Mouse (Mus musculus): ENCODE data around the gene Ctrl. TPM values are rescaled to one million over a fixed set of nuclear protein-coding genes. Genes with fewer than 3 reads are reported as not detected.
"Not testable (repeated sequence)": the region's sequence is repeated elsewhere in the genome, so short reads cannot be mapped to it uniquely, and the experiment has no call there.

The Ctrl gene
- 1.3 and 1.8 TPM in 2 replicates for polyA plus RNA-seq (2015; fragmentation: Nextera tagmentation; extraction: Ambion mirVana)

GRCm38 (mm10) chr8:105933762-105934161, at the start of gene Ctrl:
TSS of gene Ctrl (minus strand) at chr8:105933862.
- Histone ChIP-seq H3K27me3 (no peaks in the 10 kb centered on the region), H3K27ac (no peak within 1 kb of the TSS), H3K9ac (no peak within 1 kb of the TSS), H3K4me2 (no peak within 1 kb of the TSS), H3K36me3 (peaks cover 49% of the 10 kb centered on the region), H3K9me3 (no peaks in the 10 kb centered on the region), H3K4me3 (no peak within 1 kb of the TSS), H3K4me1 (peaks cover 20% of the 10 kb centered on the region)
- no peak for ATAC-seq (ENCODE audit: insufficient number of reproducible peaks, insufficient read depth, low FRiP score, low TSS enrichment, low read depth)
- 91% methylated on average over 2 of the region's 2 CpGs for WGBS

GRCm38 (mm10) chr8:105983406-105983805, 49.7 kb upstream of the Ctrl start:
- not testable (repeated sequence) for ATAC-seq (ENCODE audit: insufficient number of reproducible peaks, insufficient read depth, low FRiP score, low TSS enrichment, low read depth); H3K9me3 ChIP-seq; H3K4me3 ChIP-seq; H3K36me3 ChIP-seq; H3K4me2 ChIP-seq; H3K27me3 ChIP-seq; H3K4me1 ChIP-seq; H3K27ac ChIP-seq; H3K9ac ChIP-seq
- 79% methylated on average over 11 of the region's 11 CpGs for WGBS

GRCm38 (mm10) chr8:105981146-105981545, 47.5 kb upstream of the Ctrl start:
- no peak for ATAC-seq (ENCODE audit: insufficient number of reproducible peaks, insufficient read depth, low FRiP score, low TSS enrichment, low read depth)
- no peak overlapping the region for H3K4me3 ChIP-seq
- H3K4me2 ChIP-seq: no peak overlapping the region
- H3K9ac ChIP-seq: no peak overlapping the region
- no peak overlapping the region for H3K27ac ChIP-seq
- WGBS: 87% methylated on average over 1 of the region's 1 CpGs
- no peaks in the 10 kb centered on the region for H3K9me3 ChIP-seq
- no peaks in the 10 kb centered on the region for H3K36me3 ChIP-seq
- H3K4me1 ChIP-seq: no peaks in the 10 kb centered on the region
- no peaks in the 10 kb centered on the region for H3K27me3 ChIP-seq

GRCm38 (mm10) chr8:105979325-105979724, 45.7 kb upstream of the Ctrl start, which contains the start of gene Dpep3:
TSS of gene Dpep3 (minus strand) at chr8:105979429.
- 0 out of 2 replicates have a peak, but pooled peaks have one; percentile 20 for ATAC-seq (ENCODE audit: insufficient number of reproducible peaks, insufficient read depth, low FRiP score, low TSS enrichment, low read depth)
- H3K4me3 ChIP-seq: no peak within 1 kb of the TSS
- H3K36me3 ChIP-seq: no peaks in the 10 kb centered on the region
- no peaks in the 10 kb centered on the region for H3K9me3 ChIP-seq
- H3K27ac ChIP-seq: no peak within 1 kb of the TSS
- 93% methylated on average over 15 of the region's 15 CpGs for WGBS
- H3K4me2 ChIP-seq: no peak within 1 kb of the TSS
- H3K27me3 ChIP-seq: no peaks in the 10 kb centered on the region
- no peak within 1 kb of the TSS for H3K9ac ChIP-seq
- H3K4me1 ChIP-seq: no peaks in the 10 kb centered on the region

- no peak for ATAC-seq (ENCODE audit: insufficient number of reproducible peaks, insufficient read depth, low FRiP score, low TSS enrichment, low read depth)
- no peak overlapping the region for H3K4me3 ChIP-seq
- H3K27me3 ChIP-seq: no peaks in the 10 kb centered on the region
- H3K9me3 ChIP-seq: no peaks in the 10 kb centered on the region
- H3K4me2 ChIP-seq: no peak overlapping the region
- no peaks in the 10 kb centered on the region for H3K4me1 ChIP-seq
- 68% methylated on average over 7 of the region's 7 CpGs for WGBS
- no peaks in the 10 kb centered on the region for H3K36me3 ChIP-seq
- no peak overlapping the region for H3K9ac ChIP-seq
- H3K27ac ChIP-seq: no peak overlapping the region
These were observed 41.7 kb upstream of the Ctrl start for GRCm38 (mm10) chr8:105975363-105975762.

- Histone ChIP-seq H3K4me3 (no peak overlapping the region), H3K9me3 (no peaks in the 10 kb centered on the region), H3K4me2 (no peak overlapping the region), H3K27me3 (no peaks in the 10 kb centered on the region), H3K4me1 (peaks cover 11% of the 10 kb centered on the region), H3K36me3 (no peaks in the 10 kb centered on the region), H3K27ac (no peak overlapping the region), H3K9ac (no peak overlapping the region)
- ATAC-seq (ENCODE audit: insufficient number of reproducible peaks, insufficient read depth, low FRiP score, low TSS enrichment, low read depth): no peak
- 70% methylated on average over 8 of the region's 8 CpGs for WGBS
These were observed 37.5 kb upstream of the Ctrl start for GRCm38 (mm10) chr8:105971019-105971720.

- Histone ChIP-seq H3K9me3 (no peaks in the 10 kb centered on the region), H3K27ac (no peak overlapping the region), H3K27me3 (no peaks in the 10 kb centered on the region), H3K4me3 (no peak overlapping the region), H3K4me1 (peaks cover 21% of the 10 kb centered on the region), H3K9ac (no peak overlapping the region), H3K4me2 (no peak overlapping the region), H3K36me3 (no peaks in the 10 kb centered on the region)
- ATAC-seq (ENCODE audit: insufficient number of reproducible peaks, insufficient read depth, low FRiP score, low TSS enrichment, low read depth): no peak
- WGBS: 70% methylated on average over 1 of the region's 1 CpGs
These were observed 35.7 kb upstream of the Ctrl start for GRCm38 (mm10) chr8:105969367-105969766.

- peak overlapping the region; percentile 84 for H3K4me3 ChIP-seq
- WGBS: 7% methylated on average over 19 of the region's 19 CpGs
- no peaks in the 10 kb centered on the region for H3K36me3 ChIP-seq
- peak overlapping the region; percentile 57; the same call in 1 of the 2 replicates for H3K9ac ChIP-seq
- peak overlapping the region; percentile 75 for H3K4me2 ChIP-seq
- ATAC-seq (ENCODE audit: insufficient number of reproducible peaks, insufficient read depth, low FRiP score, low TSS enrichment, low read depth): no peak
- no peaks in the 10 kb centered on the region for H3K27me3 ChIP-seq
- H3K4me1 ChIP-seq: peaks cover 35% of the 10 kb centered on the region
- H3K9me3 ChIP-seq: no peaks in the 10 kb centered on the region
- H3K27ac ChIP-seq: peak overlapping the region; percentile 39
These were observed 33.1 kb upstream of the Ctrl start for GRCm38 (mm10) chr8:105966692-105967311.

- Histone ChIP-seq H3K36me3 (peaks cover 4% of the 10 kb centered on the region; the same call in 1 of the 2 replicates), H3K27ac (peak within 1 kb of the TSS; percentile 94), H3K9ac (peak within 1 kb of the TSS; percentile 92), H3K27me3 (no peaks in the 10 kb centered on the region), H3K4me3 (peak within 1 kb of the TSS; percentile 84), H3K9me3 (no peaks in the 10 kb centered on the region), H3K4me2 (peak within 1 kb of the TSS; percentile 75), H3K4me1 (peaks cover 41% of the 10 kb centered on the region)
- WGBS: under 1% methylated on average over 47 of the region's 47 CpGs
- peak; percentile 84 for ATAC-seq (ENCODE audit: insufficient number of reproducible peaks, insufficient read depth, low FRiP score, low TSS enrichment, low read depth)
These were observed 32.3 kb upstream of the Ctrl start, which contains the start of gene Slc12a4 for GRCm38 (mm10) chr8:105965905-105966341. TSS of gene Slc12a4 (minus strand) at chr8:105966097.

GRCm38 (mm10) chr8:105965266-105965904, 31.7 kb upstream of the Ctrl start:
- WGBS: 1% methylated on average over 40 of the region's 40 CpGs
- ATAC-seq (ENCODE audit: insufficient number of reproducible peaks, insufficient read depth, low FRiP score, low TSS enrichment, low read depth): peak; percentile 72
- Histone ChIP-seq H3K4me3 (peak overlapping the region; percentile 84), H3K36me3 (peaks cover 7% of the 10 kb centered on the region), H3K27me3 (no peaks in the 10 kb centered on the region), H3K4me1 (peaks cover 41% of the 10 kb centered on the region), H3K9me3 (no peaks in the 10 kb centered on the region), H3K4me2 (peak overlapping the region; percentile 75), H3K27ac (peak overlapping the region; percentile 94), H3K9ac (peak overlapping the region; percentile 92)

- Histone ChIP-seq H3K4me3 (peak overlapping the region; percentile 84), H3K4me1 (peaks cover 47% of the 10 kb centered on the region), H3K36me3 (peaks cover 14% of the 10 kb centered on the region), H3K9ac (peak overlapping the region; percentile 92), H3K27me3 (no peaks in the 10 kb centered on the region), H3K4me2 (peak overlapping the region; percentile 75), H3K9me3 (no peaks in the 10 kb centered on the region), H3K27ac (peak overlapping the region; percentile 94; the same call in 1 of the 2 replicates)
- 52% methylated on average over 12 of the region's 12 CpGs for WGBS
- no peak for ATAC-seq (ENCODE audit: insufficient number of reproducible peaks, insufficient read depth, low FRiP score, low TSS enrichment, low read depth)
These were observed 31.0 kb upstream of the Ctrl start for GRCm38 (mm10) chr8:105964506-105965265.

All from embryonic facial prominence, embryonic 13.5 days (tissue).